Mouse (Mus musculus): ENCODE measurements around the gene Gatad2a. TPM values are rescaled to one million over a fixed set of nuclear protein-coding genes. Genes with fewer than 3 reads are reported as not detected.
"Not testable (repeated sequence)": the region's sequence is repeated elsewhere in the genome, so short reads cannot be mapped to it uniquely, and the experiment has no call there.

Gatad2a gene
- polyA plus RNA-seq, 1 experiment from 2014 or later = 26.5 TPM

- Histone ChIP-seq H3K4me1 (replicated peaks; ENCODE audit: control insufficient read depth, insufficient read depth, low read length) (no peaks in the 10 kb centered on the region), H3K27ac (no peak overlapping the region), H3K4me3 (replicated peaks; ENCODE audit: low read length) (no peak overlapping the region), H3K9ac (no peak overlapping the region), H3K36me3 (replicated peaks; ENCODE audit: control insufficient read depth, insufficient read depth) (no peaks in the 10 kb centered on the region), H3K27me3 (ENCODE audit: control insufficient read depth, insufficient read depth, low read length) (no peaks in the 10 kb centered on the region), H3K9me3 (ENCODE audit: control insufficient read depth, low read length) (no peaks in the 10 kb centered on the region), H3K4me2 (replicated peaks) (no peak overlapping the region)
- DNase-seq (ENCODE audit: low spot score) (no peak), ATAC-seq (ENCODE audit: low FRiP score) (no peak)
- 74% methylated on average over 1 of the region's 1 CpGs for WGBS
These were observed 41.5 kb downstream of the Gatad2a start for GRCm38 (mm10) chr8:69954642-69955041.

GRCm38 (mm10) chr8:69954213-69954612, 42.0 kb downstream of the Gatad2a start:
- Histone ChIP-seq H3K9me3 (ENCODE audit: control insufficient read depth, low read length) (no peaks in the 10 kb centered on the region), H3K27me3 (ENCODE audit: control insufficient read depth, insufficient read depth, low read length) (no peaks in the 10 kb centered on the region), H3K4me3 (replicated peaks; ENCODE audit: low read length) (no peak overlapping the region), H3K9ac (no peak overlapping the region), H3K27ac (no peak overlapping the region), H3K4me1 (replicated peaks; ENCODE audit: control insufficient read depth, insufficient read depth, low read length) (no peaks in the 10 kb centered on the region), H3K4me2 (replicated peaks) (no peak overlapping the region), H3K36me3 (replicated peaks; ENCODE audit: control insufficient read depth, insufficient read depth) (no peaks in the 10 kb centered on the region)
- ATAC-seq (ENCODE audit: low FRiP score) (no peak), DNase-seq (ENCODE audit: low spot score) (no peak)
- WGBS = 81% methylated on average over 4 of the region's 4 CpGs

GRCm38 (mm10) chr8:69950300-69950699, 45.9 kb downstream of the Gatad2a start:
- Histone ChIP-seq H3K9me3 (ENCODE audit: control insufficient read depth, low read length) (no peaks in the 10 kb centered on the region), H3K36me3 (replicated peaks; ENCODE audit: control insufficient read depth, insufficient read depth) (0 out of 2 replicates have a peak, but pooled peaks cover 3% of the 10 kb centered on the region), H3K4me2 (replicated peaks) (no peak overlapping the region), H3K4me1 (replicated peaks; ENCODE audit: control insufficient read depth, insufficient read depth, low read length) (no peaks in the 10 kb centered on the region), H3K27ac (no peak overlapping the region), H3K4me3 (replicated peaks; ENCODE audit: low read length) (no peak overlapping the region), H3K27me3 (ENCODE audit: control insufficient read depth, insufficient read depth, low read length) (no peaks in the 10 kb centered on the region), H3K9ac (no peak overlapping the region)
- DNase-seq (ENCODE audit: low spot score) (no peak), ATAC-seq (ENCODE audit: low FRiP score) (no peak)
- 94% methylated on average over 2 of the region's 2 CpGs for WGBS

GRCm38 (mm10) chr8:69942495-69942894, 53.7 kb downstream of the Gatad2a start:
- not testable (repeated sequence) for H3K9me3 ChIP-seq (ENCODE audit: control insufficient read depth, low read length); DNase-seq (ENCODE audit: low spot score); H3K36me3 ChIP-seq (replicated peaks; ENCODE audit: control insufficient read depth, insufficient read depth); H3K4me2 ChIP-seq (replicated peaks); ATAC-seq (ENCODE audit: low FRiP score); H3K27ac ChIP-seq; H3K27me3 ChIP-seq (ENCODE audit: control insufficient read depth, insufficient read depth, low read length); H3K4me3 ChIP-seq (replicated peaks; ENCODE audit: low read length); H3K9ac ChIP-seq; H3K4me1 ChIP-seq (replicated peaks; ENCODE audit: control insufficient read depth, insufficient read depth, low read length)
- 87% methylated on average over 2 of the region's 3 CpGs for WGBS

DNA sequence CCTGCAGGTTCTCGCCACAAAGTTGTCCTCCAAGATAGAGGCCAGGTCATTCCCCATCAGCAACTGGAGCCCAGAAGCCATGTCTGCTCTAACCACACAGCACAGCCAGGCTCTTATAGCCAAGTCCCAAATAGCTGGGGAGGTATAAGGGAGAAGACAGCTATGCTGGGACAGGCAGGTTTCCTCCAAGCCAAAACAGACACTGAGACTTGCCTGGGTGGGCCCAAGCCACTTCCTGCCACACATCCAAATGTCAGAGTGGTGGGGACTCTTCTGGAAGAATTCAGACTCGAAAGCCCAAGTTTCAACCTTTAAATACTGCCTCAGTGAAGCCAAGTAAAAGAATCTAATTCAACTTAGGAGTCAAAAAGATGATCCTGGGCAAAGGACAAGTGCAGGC, 55.8 kb downstream of the Gatad2a start:
- H3K9ac ChIP-seq = no peak overlapping the region
- peaks cover 4% of the 10 kb centered on the region; the same call in 1 of the 2 replicates for H3K4me1 ChIP-seq (replicated peaks; ENCODE audit: control insufficient read depth, insufficient read depth, low read length)
- ATAC-seq (ENCODE audit: low FRiP score) (no peak), DNase-seq (ENCODE audit: low spot score) (no peak)
- no peak overlapping the region for H3K27ac ChIP-seq
- H3K4me3 ChIP-seq (replicated peaks; ENCODE audit: low read length) = no peak overlapping the region
- 96% methylated on average over 2 of the region's 2 CpGs for WGBS
- no peak overlapping the region for H3K4me2 ChIP-seq (replicated peaks)
- H3K27me3 ChIP-seq (ENCODE audit: control insufficient read depth, insufficient read depth, low read length) = no peaks in the 10 kb centered on the region
- H3K9me3 ChIP-seq (ENCODE audit: control insufficient read depth, low read length) = no peaks in the 10 kb centered on the region
- peaks cover 3% of the 10 kb centered on the region; the same call in 1 of the 2 replicates for H3K36me3 ChIP-seq (replicated peaks; ENCODE audit: control insufficient read depth, insufficient read depth)

DNA sequence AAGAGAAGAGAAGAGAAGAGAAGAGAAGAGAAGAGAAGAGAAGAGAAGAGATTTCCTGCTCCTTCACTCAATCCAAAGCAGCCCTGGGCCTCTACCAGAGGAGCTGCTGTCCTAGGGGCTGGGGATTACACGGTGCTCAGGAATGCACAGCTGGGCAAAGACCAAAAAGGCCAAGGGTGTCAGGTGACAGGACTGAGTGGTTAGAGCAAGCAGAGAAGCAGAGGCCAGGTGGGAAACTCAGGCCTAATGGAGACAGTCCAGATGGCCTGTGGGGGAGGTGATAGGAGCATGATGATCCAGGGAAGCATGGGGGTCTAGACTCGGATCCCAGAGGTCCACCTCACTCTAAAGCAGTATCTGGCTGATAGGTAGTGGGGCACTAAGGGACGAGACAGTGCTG, 56.6 kb downstream of the Gatad2a start:
- Histone ChIP-seq H3K27me3 (ENCODE audit: control insufficient read depth, insufficient read depth, low read length) (no peaks in the 10 kb centered on the region), H3K4me3 (replicated peaks; ENCODE audit: low read length) (no peak overlapping the region), H3K4me2 (replicated peaks) (no peak overlapping the region), H3K27ac (no peak overlapping the region), H3K9ac (no peak overlapping the region), H3K9me3 (ENCODE audit: control insufficient read depth, low read length) (no peaks in the 10 kb centered on the region), H3K36me3 (replicated peaks; ENCODE audit: control insufficient read depth, insufficient read depth) (peaks cover 11% of the 10 kb centered on the region; the same call in 1 of the 2 replicates), H3K4me1 (replicated peaks; ENCODE audit: control insufficient read depth, insufficient read depth, low read length) (peaks cover 4% of the 10 kb centered on the region; the same call in 1 of the 2 replicates)
- ATAC-seq (ENCODE audit: low FRiP score) (no peak), DNase-seq (ENCODE audit: low spot score) (no peak)
- 73% methylated on average over 3 of the region's 3 CpGs for WGBS

GRCm38 (mm10) chr8:69938245-69938982, 57.8 kb downstream of the Gatad2a start:
- Histone ChIP-seq H3K9me3 (ENCODE audit: control insufficient read depth, low read length) (no peaks in the 10 kb centered on the region), H3K4me2 (replicated peaks) (no peak overlapping the region), H3K27me3 (ENCODE audit: control insufficient read depth, insufficient read depth, low read length) (no peaks in the 10 kb centered on the region), H3K27ac (no peak overlapping the region), H3K9ac (no peak overlapping the region), H3K4me3 (replicated peaks; ENCODE audit: low read length) (no peak overlapping the region), H3K4me1 (replicated peaks; ENCODE audit: control insufficient read depth, insufficient read depth, low read length) (peaks cover 4% of the 10 kb centered on the region; the same call in 1 of the 2 replicates), H3K36me3 (replicated peaks; ENCODE audit: control insufficient read depth, insufficient read depth) (peaks cover 17% of the 10 kb centered on the region; the same call in 1 of the 2 replicates)
- ATAC-seq (ENCODE audit: low FRiP score) (no peak), DNase-seq (ENCODE audit: low spot score) (no peak)
- 94% methylated on average over 6 of the region's 6 CpGs for WGBS

DNA sequence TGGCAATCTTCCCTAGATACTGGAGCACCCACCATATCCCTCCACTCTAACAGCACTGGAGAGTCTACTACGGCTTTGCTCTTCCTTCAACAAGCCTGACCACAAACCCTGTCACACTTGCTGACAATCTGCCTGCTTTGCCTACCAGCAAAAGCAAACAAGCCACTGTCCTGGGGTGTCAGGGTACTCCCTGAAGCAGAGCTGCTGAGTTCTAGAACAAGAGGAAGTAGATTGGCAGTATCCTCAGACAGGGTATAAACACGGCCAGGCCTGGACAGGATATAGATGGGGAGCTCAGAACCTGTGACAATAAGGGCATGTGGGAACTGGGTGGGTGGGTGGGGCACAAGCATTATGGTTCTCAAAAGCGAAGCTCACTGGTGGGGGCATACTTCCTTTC, 58.7 kb downstream of the Gatad2a start:
- no peak overlapping the region for H3K9ac ChIP-seq
- H3K27me3 ChIP-seq (ENCODE audit: control insufficient read depth, insufficient read depth, low read length) = no peaks in the 10 kb centered on the region
- WGBS = 93% methylated on average over 3 of the region's 3 CpGs
- H3K4me2 ChIP-seq (replicated peaks) = no peak overlapping the region
- H3K9me3 ChIP-seq (ENCODE audit: control insufficient read depth, low read length) = no peaks in the 10 kb centered on the region
- H3K36me3 ChIP-seq (replicated peaks; ENCODE audit: control insufficient read depth, insufficient read depth) = peaks cover 17% of the 10 kb centered on the region; the same call in 1 of the 2 replicates
- peaks cover 4% of the 10 kb centered on the region; the same call in 1 of the 2 replicates for H3K4me1 ChIP-seq (replicated peaks; ENCODE audit: control insufficient read depth, insufficient read depth, low read length)
- no peak overlapping the region for H3K4me3 ChIP-seq (replicated peaks; ENCODE audit: low read length)
- no peak for ATAC-seq (ENCODE audit: low FRiP score)
- no peak for DNase-seq (ENCODE audit: low spot score)
- H3K27ac ChIP-seq = no peak overlapping the region

GRCm38 (mm10) chr8:69936050-69936794, 60.0 kb downstream of the Gatad2a start:
- ATAC-seq (ENCODE audit: low FRiP score) = peak; percentile 69
- H3K4me2 ChIP-seq (replicated peaks) = no peak overlapping the region
- H3K27ac ChIP-seq = 0 out of 2 replicates have a peak overlapping the region, but pooled peaks have one; percentile 36
- peaks cover 17% of the 10 kb centered on the region; the same call in 1 of the 2 replicates for H3K36me3 ChIP-seq (replicated peaks; ENCODE audit: control insufficient read depth, insufficient read depth)
- H3K27me3 ChIP-seq (ENCODE audit: control insufficient read depth, insufficient read depth, low read length) = no peaks in the 10 kb centered on the region
- no peak overlapping the region for H3K9ac ChIP-seq
- H3K4me3 ChIP-seq (replicated peaks; ENCODE audit: low read length) = no peak overlapping the region
- DNase-seq (ENCODE audit: low spot score) = peak; percentile 59
- no peaks in the 10 kb centered on the region for H3K9me3 ChIP-seq (ENCODE audit: control insufficient read depth, low read length)
- 73% methylated on average over 7 of the region's 7 CpGs for WGBS
- peaks cover 4% of the 10 kb centered on the region; the same call in 1 of the 2 replicates for H3K4me1 ChIP-seq (replicated peaks; ENCODE audit: control insufficient read depth, insufficient read depth, low read length)

Measured in hindbrain, embryonic 14.5 days (tissue).